Mouse (Mus musculus) spleen, adult 2 months (tissue): ENCODE data around the gene Neu1.

Experiments used
- CTCF ChIP-seq: fragments of 200-500 bp; IDR thresholded peaks from 2 replicates; pipeline ENCODE4 v1.5.1; 2011; ENCODE audit warnings: mild to moderate bottlenecking, inconsistent platforms; ENCODE audit not compliant: insufficient read depth, insufficient read length, insufficient replicate concordance; ENCODE audit errors: extremely low read depth
- POLR2A ChIP-seq: fragments of 200-500 bp; IDR thresholded peaks from 2 replicates; pipeline ENCODE4 v1.6.1; 2011; ENCODE audit warnings: low read depth, low read length, inconsistent platforms

- TF ChIP-seq CTCF, result no peak
- no peak for TF ChIP-seq POLR2A
These were observed 10.4 kb downstream of the Neu1 start for GRCm38 (mm10) chr17:34941344-34942041.
